Mouse (Mus musculus) midbrain, postnatal 0 days (tissue): ENCODE results near the gene Haspin. TPM values are rescaled to one million over a fixed set of nuclear protein-coding genes. Genes with fewer than 3 reads are reported as not detected.

Experiments used
- ATAC-seq: fragments of 200-750 bp; cut with Nextera tagmentation; 2 replicates; pipeline ENCODE4 v1.8.0; 2017; ENCODE audit warnings: moderate number of reproducible peaks, mild to moderate bottlenecking, moderate TSS enrichment, moderate library complexity; ENCODE audit not compliant: low FRiP score
- DNase-seq: peaks from one replicate; pipeline ENCODE4 v3.0.0-alpha.2; 2015; ENCODE audit warnings: low spot score
- H3K27ac ChIP-seq: fragments of 300-500 bp; sonication (generic); 2 replicates; pipeline ENCODE4 v1.5.1; 2014; ENCODE audit warnings: low read depth, mild to moderate bottlenecking, low read length, mixed read lengths
- H3K27me3 ChIP-seq: fragments of 300-500 bp; sonication (generic); 2 replicates; pipeline ENCODE4 v1.6.1; 2014; ENCODE audit warnings: low read length, control low read depth, mixed read lengths; ENCODE audit not compliant: insufficient read depth
- H3K36me3 ChIP-seq: fragments of 300-500 bp; sonication (generic); 2 replicates; pipeline ENCODE4 v1.6.1; 2014; ENCODE audit warnings: low read length, control low read depth, mixed read lengths; ENCODE audit not compliant: insufficient read depth
- H3K4me1 ChIP-seq: fragments of 300-500 bp; sonication (generic); 2 replicates; pipeline ENCODE4 v1.6.1; 2014; ENCODE audit warnings: mild to moderate bottlenecking, control low read depth, antibody characterized with exemption, low read length, mixed read lengths; ENCODE audit not compliant: insufficient read depth
- H3K4me2 ChIP-seq: fragments of 300-500 bp; sonication (generic); 2 replicates; pipeline ENCODE4 v1.6.1; 2014; ENCODE audit warnings: low read depth, mild to moderate bottlenecking, low read length, mixed read lengths; ENCODE audit not compliant: poor library complexity, severe bottlenecking
- H3K4me3 ChIP-seq: fragments of 300-500 bp; sonication (generic); 2 replicates; pipeline ENCODE4 v1.5.1; 2014; ENCODE audit warnings: low read depth, mild to moderate bottlenecking, low read length, moderate library complexity
- H3K9ac ChIP-seq: fragments of 300-500 bp; sonication (generic); replicated peaks from 2 replicates; pipeline ENCODE4 v1.6.1; 2014; ENCODE audit warnings: mild to moderate bottlenecking, low read length, moderate library complexity, mixed read lengths; ENCODE audit not compliant: poor library complexity, severe bottlenecking
- H3K9me3 ChIP-seq: fragments of 300-500 bp; sonication (generic); 2 replicates; pipeline ENCODE4 v1.6.1; 2016; ENCODE audit warnings: low read length, control low read depth
- CTCF ChIP-seq: IDR thresholded peaks from 2 replicates; pipeline ENCODE4 v1.5.1; 2016; ENCODE audit warnings: antibody characterized with exemption, mild to moderate bottlenecking
- WGBS: fragments of 180-500 bp; shearing (Covaris S2); extraction: QIAGEN DNeasy Blood & Tissue Kit; methylation state at CpG from one replicate; pipeline ENCODE4 v1.1.7; 2014; 5-methylcytosine and 5-hydroxymethylcytosine counted together
- polyA plus RNA-seq: library from polyadenylated mRNA; unstranded; fragments of >200 nt; fragmentation: Nextera tagmentation; extraction: Ambion mirVana; gene quantifications from 2 replicates; pipeline ENCODE4 v1.2.1, GENCODE M21; 2015
- total RNA-seq: library from RNA; depleted of rRNA; stranded (reverse); fragments of >200 nt; gene quantifications from 2 replicates; pipeline ENCODE4 v1.2.3, GENCODE M21; 2014; rRNA removed

Gene Haspin
- total and polyA plus RNA-seq, 2 experiments from 2014 or later, result 0.60 to 1.3 TPM

GRCm38 (mm10) chr11:73087700-73088480 lies 50.2 kb downstream of the Haspin start:
- Histone ChIP-seq H3K4me1 (no peaks in the 10 kb centered on the region), H3K27me3 (no peaks in the 10 kb centered on the region), H3K9me3 (no peaks in the 10 kb centered on the region), H3K4me2 (no peak overlapping the region), H3K4me3 (no peak overlapping the region), H3K36me3 (no peaks in the 10 kb centered on the region), H3K27ac (no peak overlapping the region), H3K9ac (no peak overlapping the region)
- no peak for TF ChIP-seq CTCF
- no peak for ATAC-seq
- WGBS, result 64% methylated on average over 6 of the region's 6 CpGs
- DNase-seq, result no peak

Other genes starting within 250 kb of the Haspin start
- gene Atp2a3, start 177.1 kb downstream of the Haspin start, total RNA-seq, result 2.5 and 3.6 TPM in 2 replicates
- 2.3 and 2.7 TPM in 2 replicates for gene Atp2a3, start 177.1 kb downstream of the Haspin start, polyA plus RNA-seq
- 0.42 and 0.55 TPM in 2 replicates for gene P2rx1, start 139.2 kb downstream of the Haspin start, total RNA-seq
- gene P2rx1, start 139.2 kb downstream of the Haspin start, polyA plus RNA-seq, result 0.16 and 0.39 TPM in 2 replicates
- gene Camkk1, start 119.3 kb downstream of the Haspin start, total RNA-seq, result 26.7 and 28.6 TPM in 2 replicates
- 27.7 and 30.2 TPM in 2 replicates for gene Camkk1, start 119.3 kb downstream of the Haspin start, polyA plus RNA-seq
- gene Ncbp3, start 90.5 kb downstream of the Haspin start, total RNA-seq, result 7.2 and 11.7 TPM in 2 replicates
- gene Ncbp3, start 90.5 kb downstream of the Haspin start, polyA plus RNA-seq, result 6.1 and 7.9 TPM in 2 replicates
- gene Itgae, start 47.7 kb downstream of the Haspin start, total RNA-seq, result 0.05 TPM in 1 of 2 replicates, not detected in the other
- gene Itgae, start 47.7 kb downstream of the Haspin start, polyA plus RNA-seq, result 0.09 and 0.10 TPM in 2 replicates
- 1.1 TPM in 1 of 2 replicates, not detected in the other for gene P2rx5, start 22.1 kb upstream of the Haspin start, total RNA-seq
- 0.28 and 0.50 TPM in 2 replicates for gene P2rx5, start 22.1 kb upstream of the Haspin start, polyA plus RNA-seq
- gene Emc6, start 38.7 kb upstream of the Haspin start, total RNA-seq, result 141 and 143 TPM in 2 replicates
- gene Emc6, start 38.7 kb upstream of the Haspin start, polyA plus RNA-seq, result 169 and 182 TPM in 2 replicates
- 43.8 and 55.6 TPM in 2 replicates for gene Tax1bp3, start 38.8 kb upstream of the Haspin start, total RNA-seq
- gene Tax1bp3, start 38.8 kb upstream of the Haspin start, polyA plus RNA-seq, result 91.0 and 100 TPM in 2 replicates
- 21.5 and 22.9 TPM in 2 replicates for gene Ctns, start 60.7 kb upstream of the Haspin start, total RNA-seq
- gene Ctns, start 60.7 kb upstream of the Haspin start, polyA plus RNA-seq, result 13.0 and 13.3 TPM in 2 replicates
- gene Shpk, start 61.2 kb upstream of the Haspin start, total RNA-seq, result 2.2 and 2.7 TPM in 2 replicates
- gene Shpk, start 61.2 kb upstream of the Haspin start, polyA plus RNA-seq, result 2.2 and 2.3 TPM in 2 replicates
- 0.33 and 0.42 TPM in 2 replicates for gene Trpv1, start 96.0 kb upstream of the Haspin start, total RNA-seq
- 0.31 and 0.47 TPM in 2 replicates for gene Trpv1, start 96.0 kb upstream of the Haspin start, polyA plus RNA-seq
- 0.27 and 0.66 TPM in 2 replicates for gene Trpv3, start 129.1 kb upstream of the Haspin start, total RNA-seq
- 0.20 and 0.31 TPM in 2 replicates for gene Trpv3, start 129.1 kb upstream of the Haspin start, polyA plus RNA-seq
- 3.0 and 3.9 TPM in 2 replicates for gene Aspa, start 191.3 kb upstream of the Haspin start, total RNA-seq
- 4.2 and 5.0 TPM in 2 replicates for gene Aspa, start 191.3 kb upstream of the Haspin start, polyA plus RNA-seq
- not detected in 2 replicates for gene Gm49340, start 191.4 kb upstream of the Haspin start, total RNA-seq
- not detected in 2 replicates for gene Gm49340, start 191.4 kb upstream of the Haspin start, polyA plus RNA-seq
- gene Spata22, start 191.4 kb upstream of the Haspin start, total RNA-seq, result not detected in 2 replicates
- 0.16 and 0.31 TPM in 2 replicates for gene Spata22, start 191.4 kb upstream of the Haspin start, polyA plus RNA-seq
- gene Olfr20, start 212.5 kb upstream of the Haspin start, total RNA-seq, result not detected in 2 replicates
- gene Olfr20, start 212.5 kb upstream of the Haspin start, polyA plus RNA-seq, result not detected in 2 replicates
- gene Olfr376, start 233.0 kb upstream of the Haspin start, total RNA-seq, result not detected in 2 replicates
- gene Olfr376, start 233.0 kb upstream of the Haspin start, polyA plus RNA-seq, result not detected in 2 replicates